Mouse (Mus musculus) ES-Bruce4 (cell line): ENCODE data around the gene Dcaf5. TPM values are rescaled to one million over a fixed set of nuclear protein-coding genes. Genes with fewer than 3 reads are reported as not detected.

Experiments
- H3K27ac ChIP-seq: 2 replicates; pipeline ENCODE4 v1.5.1; 2012; ENCODE audit warnings: low read length, inconsistent platforms; ENCODE audit not compliant: insufficient read depth
- H3K27me3 ChIP-seq: 2 replicates; pipeline ENCODE4 v1.6.1; 2012; ENCODE audit warnings: mild to moderate bottlenecking, low read length, inconsistent platforms; ENCODE audit not compliant: control insufficient read depth, poor library complexity, insufficient read depth, severe bottlenecking
- H3K36me3 ChIP-seq: 2 replicates; pipeline ENCODE4 v1.6.1; 2012; ENCODE audit warnings: inconsistent platforms, mild to moderate bottlenecking, low read length, moderate library complexity; ENCODE audit not compliant: control insufficient read depth, poor library complexity, insufficient read depth, severe bottlenecking
- H3K4me1 ChIP-seq: one replicate; pipeline ENCODE4 v1.8.1; 2011; ENCODE audit warnings: low read length; ENCODE audit not compliant: control insufficient read depth, insufficient read depth
- H3K4me3 ChIP-seq: 2 replicates; pipeline ENCODE4 v1.5.1; 2011; ENCODE audit warnings: low read depth, mild to moderate bottlenecking, low read length
- H3K9ac ChIP-seq: 2 replicates; pipeline ENCODE4 v1.6.1; 2012; ENCODE audit warnings: low read depth, mild to moderate bottlenecking, inconsistent platforms; ENCODE audit not compliant: poor library complexity, severe bottlenecking
- H3K9me3 ChIP-seq: replicated peaks from 2 replicates; pipeline ENCODE4 v1.6.1; 2012; ENCODE audit warnings: mild to moderate bottlenecking, low read length, inconsistent platforms; ENCODE audit not compliant: control insufficient read depth, poor library complexity, insufficient read depth, severe bottlenecking
- CTCF ChIP-seq: IDR thresholded peaks from one replicate; pipeline ENCODE4 v1.8.1; 2011; ENCODE audit warnings: low read depth, low read length
- EP300 ChIP-seq: IDR thresholded peaks from 2 replicates; pipeline ENCODE4 v1.6.1; 2011; ENCODE audit warnings: low read depth, low read length; ENCODE audit not compliant: insufficient read depth
- POLR2A ChIP-seq: IDR thresholded peaks from one replicate; pipeline ENCODE4 v1.8.1; 2011; ENCODE audit warnings: low read length; ENCODE audit not compliant: insufficient read depth
- polyA plus RNA-seq: library from polyadenylated mRNA; stranded (reverse); fragments of >200 nt; gene quantifications from 2 replicates; pipeline ENCODE4 v1.2.4, GENCODE M21; 2011; ENCODE audit warnings: low read depth; ENCODE audit not compliant: missing spikeins, insufficient read depth, insufficient read length

Dcaf5 gene
- polyA plus RNA-seq, 1 experiment: 10.2 TPM

- no peaks in the 10 kb centered on the region for H3K9me3 ChIP-seq
- no peak overlapping the region for H3K4me3 ChIP-seq
- H3K4me1 ChIP-seq: peaks cover 6% of the 10 kb centered on the region
- no peak overlapping the region for H3K9ac ChIP-seq
- no peaks in the 10 kb centered on the region for H3K27me3 ChIP-seq
- 0 out of 2 replicates have a peak overlapping the region, but pooled peaks have one; percentile 20 for H3K27ac ChIP-seq
- TF ChIP-seq EP300: no peak
- no peaks in the 10 kb centered on the region for H3K36me3 ChIP-seq
Measured at GRCm38 (mm10) chr12:80291895-80292435, 144.4 kb downstream of the Dcaf5 start.

- no peaks in the 10 kb centered on the region for H3K36me3 ChIP-seq
- no peak for TF ChIP-seq EP300
- TF ChIP-seq POLR2A: no peak
- TF ChIP-seq CTCF: no peak
- no peaks in the 10 kb centered on the region for H3K9me3 ChIP-seq
- no peak overlapping the region for H3K27ac ChIP-seq
- peaks cover 8% of the 10 kb centered on the region for H3K4me1 ChIP-seq
- no peaks in the 10 kb centered on the region for H3K27me3 ChIP-seq
- no peak overlapping the region for H3K9ac ChIP-seq
- H3K4me3 ChIP-seq: no peak overlapping the region
Measured at GRCm38 (mm10) chr12:80290964-80291363, 145.4 kb downstream of the Dcaf5 start.

- Histone ChIP-seq H3K27ac (no peak overlapping the region), H3K9ac (no peak overlapping the region), H3K36me3 (no peaks in the 10 kb centered on the region), H3K9me3 (no peaks in the 10 kb centered on the region), H3K27me3 (no peaks in the 10 kb centered on the region), H3K4me1 (peaks cover 11% of the 10 kb centered on the region), H3K4me3 (no peak overlapping the region)
- TF ChIP-seq POLR2A (no peak), EP300 (no peak), CTCF (no peak)
Measured at GRCm38 (mm10) chr12:80290483-80290882, 145.9 kb downstream of the Dcaf5 start.

GRCm38 (mm10) chr12:80289722-80290121 lies 146.7 kb downstream of the Dcaf5 start:
- TF ChIP-seq CTCF (no peak), POLR2A (no peak), EP300 (no peak)
- peaks cover 12% of the 10 kb centered on the region for H3K4me1 ChIP-seq
- no peak overlapping the region for H3K9ac ChIP-seq
- no peaks in the 10 kb centered on the region for H3K36me3 ChIP-seq
- no peak overlapping the region for H3K27ac ChIP-seq
- no peaks in the 10 kb centered on the region for H3K27me3 ChIP-seq
- H3K4me3 ChIP-seq: no peak overlapping the region
- H3K9me3 ChIP-seq: no peaks in the 10 kb centered on the region

- Histone ChIP-seq H3K36me3 (no peaks in the 10 kb centered on the region), H3K4me3 (no peak overlapping the region), H3K9me3 (no peaks in the 10 kb centered on the region), H3K4me1 (peaks cover 6% of the 10 kb centered on the region), H3K9ac (no peak overlapping the region), H3K27ac (no peak overlapping the region), H3K27me3 (no peaks in the 10 kb centered on the region)
- no peak for TF ChIP-seq EP300
- TF ChIP-seq CTCF: no peak
- TF ChIP-seq POLR2A: no peak
Measured at GRCm38 (mm10) chr12:80285890-80286289, 150.5 kb downstream of the Dcaf5 start.

Other genes with a start within 250 kb of the Dcaf5 start
- gene Actn1, start 176.2 kb downstream of the Dcaf5 start, polyA plus RNA-seq: 193 and 203 TPM in 2 replicates
- gene Exd2, start 26.5 kb upstream of the Dcaf5 start, polyA plus RNA-seq: 20.8 and 24.1 TPM in 2 replicates
- 0.58 and 0.70 TPM in 2 replicates for gene Galnt16, start 81.7 kb upstream of the Dcaf5 start, polyA plus RNA-seq
- 16.4 and 18.5 TPM in 2 replicates for gene Slc39a9, start 207.3 kb upstream of the Dcaf5 start, polyA plus RNA-seq
- gene Erh, start 207.7 kb upstream of the Dcaf5 start, polyA plus RNA-seq: 84.0 and 84.7 TPM in 2 replicates